Mouse (Mus musculus) midbrain, embryonic 16.5 days (tissue): ENCODE results near the gene Gm10190. TPM values are rescaled to one million over a fixed set of nuclear protein-coding genes. Genes with fewer than 3 reads are reported as not detected.
A peak's percentile ranks its signal among the peaks of the same experiment; 100 is the strongest.
"Not testable (repeated sequence)": the region's sequence is repeated elsewhere in the genome, so short reads cannot be mapped to it uniquely, and the experiment has no call there.

Experiments used
- ATAC-seq: fragments of 200-750 bp; cut with Nextera tagmentation; 2 replicates; pipeline ENCODE4 v1.8.0; 2017; ENCODE audit warnings: moderate TSS enrichment
- H3K27ac ChIP-seq: fragments of 300-500 bp; sonication (generic); 2 replicates; pipeline ENCODE4 v1.5.1; 2014; ENCODE audit warnings: mild to moderate bottlenecking, low read length, mixed read lengths
- H3K27me3 ChIP-seq: fragments of 300-500 bp; sonication (generic); 2 replicates; pipeline ENCODE4 v1.6.1; 2014; ENCODE audit warnings: low read depth, low read length, mixed read lengths; ENCODE audit not compliant: control insufficient read depth, insufficient read depth
- H3K36me3 ChIP-seq: fragments of 300-500 bp; sonication (generic); 2 replicates; pipeline ENCODE4 v1.6.1; 2014; ENCODE audit warnings: mild to moderate bottlenecking, low read length, moderate library complexity, mixed read lengths; ENCODE audit not compliant: control insufficient read depth, insufficient read depth
- H3K4me1 ChIP-seq: fragments of 300-500 bp; sonication (generic); 2 replicates; pipeline ENCODE4 v1.6.1; 2014; ENCODE audit warnings: mild to moderate bottlenecking, low read length, mixed read lengths; ENCODE audit not compliant: control insufficient read depth, insufficient read depth
- H3K4me2 ChIP-seq: fragments of 300-500 bp; sonication (generic); 2 replicates; pipeline ENCODE4 v1.6.1; 2014; ENCODE audit warnings: mild to moderate bottlenecking, low read length, mixed read lengths
- H3K4me3 ChIP-seq: fragments of 300-500 bp; sonication (generic); 2 replicates; pipeline ENCODE4 v1.5.1; 2014; ENCODE audit warnings: low read depth, mild to moderate bottlenecking, low read length, moderate library complexity, mixed read lengths
- H3K9ac ChIP-seq: fragments of 300-500 bp; sonication (generic); 2 replicates; pipeline ENCODE4 v1.6.1; 2014; ENCODE audit warnings: low read depth, low read length, mixed read lengths
- H3K9me3 ChIP-seq: fragments of 300-500 bp; sonication (generic); replicated peaks from 2 replicates; pipeline ENCODE4 v1.6.1; 2014; ENCODE audit warnings: mild to moderate bottlenecking, low read length, mixed read lengths; ENCODE audit not compliant: control insufficient read depth, poor library complexity, severe bottlenecking
- WGBS: fragments of 180-500 bp; shearing (Covaris S2); extraction: QIAGEN DNeasy Blood & Tissue Kit; methylation state at CpG from one replicate; pipeline ENCODE4 v1.1.7; 2014; 5-methylcytosine and 5-hydroxymethylcytosine counted together
- polyA plus RNA-seq: library from polyadenylated mRNA; unstranded; fragments of >200 nt; fragmentation: Nextera tagmentation; extraction: Ambion mirVana; gene quantifications from 2 replicates; pipeline ENCODE4 v1.2.1, GENCODE M21; 2015

The Gm10190 gene
- polyA plus RNA-seq, 1 experiment from 2014 or later: 3.9 TPM

DNA sequence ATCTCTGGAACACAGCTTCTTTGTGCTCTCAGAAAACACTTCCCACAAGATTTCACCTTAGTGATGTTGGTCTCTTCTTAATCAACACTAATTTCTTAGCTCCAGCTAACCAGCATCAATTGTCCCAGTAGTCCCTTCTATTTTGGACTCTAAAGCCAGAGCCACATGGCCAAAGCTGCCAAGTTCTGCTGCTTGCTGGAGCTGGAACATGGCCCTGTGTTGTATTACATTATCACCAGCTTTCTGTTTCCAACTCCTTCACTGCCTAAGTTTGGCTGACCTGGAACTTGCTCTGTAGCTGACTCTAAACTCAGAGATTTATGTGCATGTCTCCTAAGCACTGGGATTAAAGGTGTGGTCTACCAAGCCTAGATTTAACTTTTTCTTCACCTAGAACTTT is 5.0 kb upstream of the Gm10190 start:
- not testable (repeated sequence) for ATAC-seq, H3K27ac ChIP-seq, H3K9ac ChIP-seq, H3K9me3 ChIP-seq, H3K4me1 ChIP-seq, H3K4me3 ChIP-seq, H3K36me3 ChIP-seq, H3K27me3 ChIP-seq, H3K4me2 ChIP-seq

GRCm38 (mm10) chr17:80373726-80374096 is 370 bp upstream of the Gm10190 start:
- ATAC-seq: peak; percentile 87
- H3K27me3 ChIP-seq: no peaks in the 10 kb centered on the region
- H3K4me1 ChIP-seq: peaks cover 2% of the 10 kb centered on the region; the same call in 1 of the 2 replicates
- H3K4me2 ChIP-seq: peak overlapping the region; percentile 76
- H3K27ac ChIP-seq: peak overlapping the region; percentile 87
- no peaks in the 10 kb centered on the region for H3K9me3 ChIP-seq
- no peaks in the 10 kb centered on the region for H3K36me3 ChIP-seq
- H3K4me3 ChIP-seq: peak overlapping the region; percentile 53
- peak overlapping the region; percentile 78 for H3K9ac ChIP-seq
- 19% methylated on average over 22 of the region's 29 CpGs for WGBS

DNA sequence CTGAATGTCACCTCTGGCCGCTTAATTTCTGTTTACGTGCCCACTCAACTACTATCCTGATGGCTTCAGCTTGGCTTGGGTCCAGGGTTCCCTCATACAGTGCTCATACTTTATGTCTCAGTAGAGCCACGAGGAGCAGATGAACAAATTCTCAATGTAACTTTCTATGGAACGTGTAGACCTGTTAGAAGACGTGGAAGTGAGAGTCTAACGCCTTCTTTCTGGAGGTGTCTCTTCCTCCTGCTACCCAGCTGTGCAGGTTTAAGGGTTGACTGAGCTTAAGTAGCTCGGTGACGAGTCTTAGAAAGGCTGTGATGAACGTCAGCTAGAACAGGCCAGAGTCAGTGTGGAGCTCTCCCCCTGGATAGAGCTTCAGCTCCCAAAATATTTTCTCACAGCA is 4.7 kb downstream of the Gm10190 start:
- H3K4me2 ChIP-seq: no peak overlapping the region
- H3K27ac ChIP-seq: no peak overlapping the region
- peaks cover 2% of the 10 kb centered on the region; the same call in 1 of the 2 replicates for H3K4me1 ChIP-seq
- H3K27me3 ChIP-seq: no peaks in the 10 kb centered on the region
- 81% methylated on average over 9 of the region's 9 CpGs for WGBS
- H3K36me3 ChIP-seq: no peaks in the 10 kb centered on the region
- no peak overlapping the region for H3K9ac ChIP-seq
- H3K9me3 ChIP-seq: no peaks in the 10 kb centered on the region
- H3K4me3 ChIP-seq: no peak overlapping the region
- ATAC-seq: no peak

GRCm38 (mm10) chr17:80367276-80367675 is 6.1 kb downstream of the Gm10190 start:
- no peak for ATAC-seq
- H3K27ac ChIP-seq: no peak overlapping the region
- no peaks in the 10 kb centered on the region for H3K9me3 ChIP-seq
- H3K4me2 ChIP-seq: no peak overlapping the region
- 91% methylated on average over 5 of the region's 5 CpGs for WGBS
- no peaks in the 10 kb centered on the region for H3K4me1 ChIP-seq
- no peak overlapping the region for H3K9ac ChIP-seq
- H3K36me3 ChIP-seq: no peaks in the 10 kb centered on the region
- H3K4me3 ChIP-seq: no peak overlapping the region
- no peaks in the 10 kb centered on the region for H3K27me3 ChIP-seq

GRCm38 (mm10) chr17:80360245-80360644 is 13.1 kb downstream of the Gm10190 start:
- no peak for ATAC-seq
- Histone ChIP-seq H3K4me3 (no peak overlapping the region), H3K4me2 (no peak overlapping the region), H3K27ac (no peak overlapping the region), H3K27me3 (no peaks in the 10 kb centered on the region), H3K9ac (no peak overlapping the region), H3K36me3 (no peaks in the 10 kb centered on the region), H3K9me3 (no peaks in the 10 kb centered on the region), H3K4me1 (no peaks in the 10 kb centered on the region)
- 92% methylated on average over 8 of the region's 8 CpGs for WGBS

GRCm38 (mm10) chr17:80347234-80347633 is 26.1 kb downstream of the Gm10190 start:
- H3K9me3 ChIP-seq: no peaks in the 10 kb centered on the region
- no peak overlapping the region for H3K4me2 ChIP-seq
- H3K27me3 ChIP-seq: no peaks in the 10 kb centered on the region
- H3K36me3 ChIP-seq: no peaks in the 10 kb centered on the region
- ATAC-seq: no peak
- no peak overlapping the region for H3K27ac ChIP-seq
- H3K9ac ChIP-seq: no peak overlapping the region
- H3K4me3 ChIP-seq: no peak overlapping the region
- no peaks in the 10 kb centered on the region for H3K4me1 ChIP-seq
- 44% methylated on average over 6 of the region's 6 CpGs for WGBS

DNA sequence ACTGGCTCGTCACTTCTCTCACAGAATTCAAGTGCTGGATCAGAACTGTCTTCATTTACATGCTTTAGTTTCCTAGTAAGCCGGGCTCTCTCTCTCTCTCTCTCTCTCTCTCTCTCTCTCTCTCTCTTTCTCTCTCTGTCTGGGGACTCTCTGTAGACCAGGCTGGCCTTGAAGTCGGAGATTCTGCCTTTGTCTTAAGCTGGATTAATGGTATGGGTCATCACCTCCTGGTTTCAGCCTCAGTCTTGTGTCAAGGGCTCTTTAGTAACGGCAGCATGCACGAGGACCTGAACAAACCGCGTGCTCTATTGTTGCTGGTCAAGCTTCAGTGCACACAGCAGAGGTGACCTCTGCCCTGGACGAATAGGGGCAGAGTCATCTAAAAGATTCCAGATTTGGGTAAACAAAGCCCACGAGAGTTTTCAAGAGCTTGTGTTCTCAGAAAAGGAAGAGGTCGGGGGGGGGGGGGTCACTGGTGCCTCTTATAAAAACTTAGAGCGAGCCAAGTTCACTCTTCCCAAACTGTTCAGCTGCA is 26.7 kb downstream of the Gm10190 start:
- Histone ChIP-seq H3K9me3 (no peaks in the 10 kb centered on the region), H3K9ac (no peak overlapping the region), H3K27ac (no peak overlapping the region), H3K4me3 (no peak overlapping the region), H3K4me1 (no peaks in the 10 kb centered on the region), H3K36me3 (no peaks in the 10 kb centered on the region), H3K27me3 (no peaks in the 10 kb centered on the region), H3K4me2 (no peak overlapping the region)
- 15% methylated on average over 11 of the region's 11 CpGs for WGBS
- ATAC-seq: no peak

- Histone ChIP-seq H3K36me3 (no peaks in the 10 kb centered on the region), H3K4me2 (no peak overlapping the region), H3K27me3 (no peaks in the 10 kb centered on the region), H3K27ac (no peak overlapping the region), H3K4me3 (no peak overlapping the region), H3K9me3 (no peaks in the 10 kb centered on the region), H3K9ac (no peak overlapping the region), H3K4me1 (no peaks in the 10 kb centered on the region)
- 78% methylated on average over 4 of the region's 4 CpGs for WGBS
- ATAC-seq: no peak
Observed at GRCm38 (mm10) chr17:80345277-80345676, 28.1 kb downstream of the Gm10190 start.

- no peak overlapping the region for H3K9ac ChIP-seq
- H3K27ac ChIP-seq: no peak overlapping the region
- H3K4me3 ChIP-seq: no peak overlapping the region
- 87% methylated on average over 2 of the region's 2 CpGs for WGBS
- H3K9me3 ChIP-seq: no peaks in the 10 kb centered on the region
- no peaks in the 10 kb centered on the region for H3K27me3 ChIP-seq
- H3K36me3 ChIP-seq: no peaks in the 10 kb centered on the region
- no peak for ATAC-seq
- H3K4me2 ChIP-seq: no peak overlapping the region
- H3K4me1 ChIP-seq: no peaks in the 10 kb centered on the region
Observed at GRCm38 (mm10) chr17:80332386-80332785, 41.0 kb downstream of the Gm10190 start.
